Mouse (Mus musculus) cerebellum, adult 8-10 months (tissue): ENCODE data around the gene Ddx47.

Experiments used
- DNase-seq: peaks from one replicate; pipeline ENCODE4 v3.0.0; 2022

Ddx47 gene

DNA sequence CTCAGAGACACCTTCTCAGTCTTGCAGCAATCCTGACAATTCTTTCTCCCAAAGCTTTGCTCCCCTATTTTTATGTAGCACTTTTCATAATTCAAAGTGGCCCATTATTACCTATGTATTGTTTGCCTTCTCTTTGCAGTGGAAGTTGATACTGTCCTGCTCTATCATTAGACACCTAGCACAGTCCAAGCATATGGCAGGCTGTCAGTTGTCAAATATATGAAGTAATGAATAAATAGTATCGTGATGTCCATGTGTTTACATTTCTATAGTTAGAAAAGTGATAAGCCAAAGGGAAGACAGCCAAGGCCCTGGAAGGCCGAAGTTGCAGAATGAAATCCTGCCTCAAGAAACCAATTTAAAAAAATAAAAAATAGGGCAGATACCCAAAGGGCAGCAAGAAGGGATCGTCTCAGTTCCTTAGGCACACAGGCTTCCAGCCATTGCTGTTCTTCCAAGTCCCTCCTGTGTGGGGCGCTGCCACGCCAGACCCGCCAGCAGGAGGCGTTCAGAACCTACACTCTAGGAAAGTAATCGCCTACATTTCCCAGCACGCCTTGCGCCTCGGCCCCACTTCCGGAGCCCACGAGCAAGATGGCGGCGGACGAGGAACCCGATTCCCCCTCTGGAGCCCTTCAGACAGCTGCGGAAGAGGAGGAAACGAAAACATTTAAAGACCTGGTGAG is at the start of gene Ddx47:
Gene Ddx47, plus strand, starts transcription at position 565 of the 686 bp plus-strand sequence.
- DNase-seq, result peak; percentile 95

DNA sequence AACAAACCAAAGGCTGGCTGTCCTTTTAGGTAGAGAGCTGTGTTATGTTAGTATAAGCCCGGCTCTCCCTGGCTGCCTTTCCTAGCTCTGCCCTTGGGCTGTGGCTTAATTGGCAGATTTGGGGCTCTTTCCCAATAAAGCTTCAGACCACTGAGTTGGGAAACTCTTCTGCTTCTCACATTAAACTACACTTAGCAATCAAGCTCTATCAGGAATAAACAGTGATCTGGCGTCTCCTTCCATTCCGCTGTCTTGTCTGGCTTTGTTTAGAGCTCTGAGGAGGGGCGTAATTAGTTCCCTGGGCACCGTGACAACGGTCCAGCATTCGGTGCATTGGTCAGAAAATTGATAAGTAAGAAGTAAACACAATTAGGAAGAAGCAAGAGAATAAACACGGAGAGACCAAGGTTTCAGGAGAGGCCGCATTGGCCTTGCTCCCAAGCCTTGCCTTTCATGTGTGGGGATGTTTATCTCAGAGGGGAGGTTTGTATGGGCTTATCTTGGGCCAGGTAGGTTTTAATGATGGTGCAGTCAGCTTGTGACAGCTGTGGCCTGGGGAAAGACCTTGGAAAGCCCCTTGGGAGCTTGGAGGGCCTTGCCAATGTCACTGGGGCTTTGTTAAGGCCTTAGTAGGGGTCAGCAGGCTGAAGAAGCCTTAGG is 49.4 kb upstream of the Ddx47 start:
- no peak for DNase-seq

DNA sequence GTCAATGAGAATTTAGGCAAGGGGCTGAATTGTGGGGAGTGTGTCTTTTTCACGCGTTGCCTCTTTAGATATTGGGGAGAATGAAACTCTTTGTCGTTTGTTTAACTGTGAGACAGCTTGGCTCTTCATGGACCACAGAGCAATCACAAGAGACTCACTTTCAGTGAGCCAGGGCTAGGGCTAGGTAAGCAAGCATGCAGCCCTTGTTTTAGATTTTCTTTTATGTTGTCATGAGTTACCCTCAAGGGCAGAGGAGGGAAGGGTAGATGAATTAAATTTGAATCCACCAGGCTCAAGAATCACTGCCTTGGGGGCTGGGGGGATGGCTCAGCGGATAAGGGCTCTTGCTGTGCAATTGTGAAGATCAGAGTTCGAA is 48.9 kb upstream of the Ddx47 start:
- DNase-seq, result no peak

DNA sequence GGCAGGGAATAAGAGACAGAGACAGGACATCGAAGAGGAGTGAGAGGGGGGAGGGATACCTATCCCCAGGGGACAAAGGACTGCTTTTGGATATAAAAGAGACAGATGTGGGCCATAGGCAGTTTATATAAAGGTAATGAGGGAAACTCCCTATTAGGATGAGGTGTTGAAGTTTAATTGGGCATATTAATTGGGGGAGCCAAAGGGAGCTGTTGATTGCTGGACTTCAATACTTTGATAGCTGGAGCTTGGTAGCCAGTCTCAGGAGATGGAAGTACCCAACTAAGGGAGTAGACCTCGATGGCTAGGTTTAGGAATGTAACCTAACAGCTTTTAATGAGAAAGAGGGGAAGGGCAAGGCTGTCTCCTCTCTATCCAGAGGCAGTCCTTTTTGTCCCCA is 47.5 kb upstream of the Ddx47 start:
- DNase-seq, result no peak

DNA sequence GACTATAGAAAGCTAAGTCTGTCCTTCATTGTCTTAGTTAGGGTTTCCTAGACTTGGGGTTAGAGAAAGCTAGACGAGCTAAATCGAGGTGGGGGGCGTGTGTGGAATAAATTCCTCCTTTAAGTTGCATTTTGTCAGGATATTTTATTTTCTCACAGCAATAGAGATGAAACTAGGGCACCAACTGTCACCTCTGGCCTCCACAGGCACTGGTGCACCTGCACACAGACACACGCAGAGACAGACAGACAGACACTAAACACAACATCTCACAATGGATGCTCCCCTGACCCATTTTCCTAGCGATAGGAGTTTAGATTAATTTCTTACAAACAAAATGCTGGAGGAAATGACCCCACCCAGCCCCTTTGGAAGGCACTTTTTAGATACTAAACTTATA is 44.7 kb upstream of the Ddx47 start:
- no peak for DNase-seq

DNA sequence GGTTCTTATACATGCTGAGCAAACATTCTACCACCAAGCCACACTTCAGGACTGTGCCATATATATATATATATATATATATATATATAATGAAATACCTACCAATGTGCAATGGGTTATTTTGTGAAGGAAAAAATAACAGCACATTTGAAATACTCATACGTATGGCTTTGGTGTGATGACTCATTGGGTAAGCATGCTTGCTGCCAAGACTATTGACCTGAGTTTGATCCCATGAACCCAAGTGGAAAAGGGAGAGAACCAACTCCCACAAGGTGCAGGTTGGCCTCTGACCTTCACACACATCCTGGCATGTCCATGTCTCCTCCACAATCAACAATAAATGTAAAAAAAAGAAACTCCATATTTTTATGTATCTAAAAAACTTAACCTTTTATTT is 43.1 kb upstream of the Ddx47 start:
- no peak for DNase-seq

DNA sequence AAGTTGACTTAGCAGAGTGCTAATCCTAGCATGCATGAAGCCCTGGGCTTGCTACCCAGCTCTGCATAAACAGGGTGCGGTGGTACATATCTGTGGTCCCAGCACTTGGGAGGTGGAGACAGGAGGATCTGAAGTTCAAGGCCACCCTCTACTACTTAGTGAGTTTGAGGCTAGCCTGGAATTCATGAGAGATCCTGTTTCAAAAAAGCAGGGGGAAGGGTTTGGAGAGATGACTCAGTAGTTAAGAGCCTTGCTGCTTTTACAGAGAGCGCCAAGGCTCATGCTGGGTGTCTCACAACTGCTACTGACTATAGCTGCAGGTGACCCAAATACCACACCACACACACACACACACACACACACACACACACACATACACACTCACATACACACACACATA is 41.9 kb upstream of the Ddx47 start:
- no peak for DNase-seq

DNA sequence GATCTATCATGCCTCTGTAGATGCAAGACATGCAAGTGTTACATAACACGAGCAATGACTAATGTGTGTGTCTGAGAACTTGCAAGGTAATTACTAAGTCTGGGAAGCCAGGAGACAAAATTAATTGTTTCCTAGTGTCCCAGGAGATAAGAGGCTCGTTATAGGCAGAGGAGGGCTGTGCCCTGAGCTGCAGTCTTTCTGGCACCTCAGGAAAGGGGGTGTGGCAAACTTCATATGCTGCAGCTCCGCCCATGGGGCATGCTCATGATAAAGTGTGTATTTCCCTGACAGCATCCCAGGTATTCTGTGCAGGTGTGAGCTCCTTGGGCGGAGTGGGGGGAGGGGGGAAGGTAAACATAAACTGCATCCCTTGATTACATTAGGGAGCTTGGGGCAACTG is 39.3 kb upstream of the Ddx47 start:
- DNase-seq, result no peak

DNA sequence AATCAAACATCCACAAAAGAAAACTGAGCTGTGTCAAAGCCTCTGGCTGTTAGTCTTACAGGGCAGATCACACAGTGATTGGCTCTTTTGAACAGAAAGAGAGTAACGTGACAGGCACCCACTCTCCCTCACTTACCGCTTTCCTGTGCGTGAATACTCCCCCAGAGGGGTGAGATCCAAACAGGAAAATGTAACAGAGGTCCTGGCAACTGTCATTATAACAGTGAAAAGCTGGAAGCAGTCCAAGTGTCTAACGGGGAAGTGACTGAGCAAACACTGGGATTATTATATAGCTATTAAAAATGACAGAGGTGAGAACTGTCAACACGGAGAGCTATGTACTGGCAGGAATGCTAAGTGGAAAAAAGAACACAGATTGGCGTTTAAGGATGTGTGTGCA is 34.8 kb upstream of the Ddx47 start:
- no peak for DNase-seq

DNA sequence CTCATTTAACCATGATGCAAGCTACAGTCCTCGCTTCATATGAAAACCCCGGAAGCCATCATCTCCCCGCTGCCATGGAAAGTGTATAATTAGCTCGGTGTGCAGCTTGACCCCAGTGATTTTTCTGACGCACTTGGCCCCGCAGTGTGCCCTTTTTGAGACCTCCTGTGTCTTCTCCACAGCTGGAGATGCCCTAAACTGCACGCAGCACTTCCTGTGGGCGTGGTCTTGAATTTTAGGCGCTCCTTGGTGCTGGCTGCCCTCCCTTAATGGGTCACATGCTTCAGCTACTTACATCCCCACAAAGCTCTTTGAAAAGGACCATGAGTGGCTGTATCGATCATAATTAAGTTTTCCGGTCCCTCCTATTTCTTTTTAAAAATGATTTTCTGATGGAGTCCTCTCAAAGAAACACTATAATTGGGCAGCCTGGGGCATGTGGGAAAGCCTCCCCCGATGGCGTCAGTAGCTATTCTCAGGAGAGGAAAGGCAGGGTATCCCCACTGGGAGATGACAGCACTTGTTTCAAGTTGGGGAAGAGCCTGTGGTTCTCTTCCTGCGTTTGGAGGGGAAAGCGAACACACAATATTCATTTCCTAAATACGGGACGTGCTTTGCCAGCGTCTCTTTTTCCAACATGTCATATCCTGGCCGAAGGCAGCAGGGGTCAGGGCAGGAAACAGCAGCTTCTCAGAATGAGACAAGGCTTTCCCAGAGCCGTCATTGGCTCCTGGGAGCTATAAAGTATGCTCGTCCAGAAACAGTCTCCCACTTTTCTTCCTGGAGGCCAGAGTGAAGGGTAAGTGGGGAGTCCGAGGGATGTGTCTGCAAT is 30.0 kb upstream of the Ddx47 start, which contains the start of gene Apold1:
Gene Apold1, plus strand, starts transcription at position 488 of the 832 bp plus-strand sequence.
- no peak for DNase-seq

DNA sequence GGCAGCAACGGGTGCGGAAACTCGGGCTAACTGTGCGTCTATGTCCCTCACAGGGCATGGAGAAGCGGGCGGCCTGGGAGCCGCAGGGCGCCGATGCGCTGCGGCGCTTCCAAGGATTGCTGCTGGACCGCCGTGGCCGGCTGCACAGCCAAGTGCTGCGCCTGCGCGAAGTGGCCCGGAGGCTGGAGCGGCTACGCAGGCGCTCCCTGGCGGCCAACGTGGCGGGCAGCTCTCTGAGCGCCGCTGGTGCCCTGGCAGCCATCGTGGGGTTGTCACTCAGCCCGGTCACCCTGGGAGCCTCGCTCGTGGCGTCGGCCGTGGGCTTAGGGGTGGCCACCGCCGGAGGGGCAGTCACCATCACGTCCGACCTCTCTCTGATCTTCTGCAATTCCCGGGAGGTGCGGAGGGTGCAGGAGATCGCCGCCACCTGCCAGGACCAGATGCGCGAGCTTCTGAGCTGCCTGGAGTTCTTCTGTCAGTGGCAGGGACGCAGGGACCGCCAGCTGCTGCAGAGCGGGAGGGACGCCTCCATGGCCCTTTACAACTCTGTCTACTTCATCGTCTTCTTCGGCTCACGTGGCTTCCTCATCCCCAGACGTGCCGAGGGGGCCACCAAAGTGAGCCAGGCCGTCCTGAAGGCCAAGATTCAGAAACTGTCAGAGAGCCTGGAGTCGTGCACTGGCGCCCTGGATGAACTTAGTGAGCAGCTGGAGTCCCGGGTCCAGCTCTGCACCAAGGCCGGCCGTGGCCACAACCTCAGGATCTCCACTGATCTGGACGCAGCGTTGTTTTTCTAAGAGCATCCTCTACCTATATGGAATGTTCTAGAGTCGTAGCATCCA is 27.7 kb upstream of the Ddx47 start:
- peak; percentile 90 for DNase-seq

DNA sequence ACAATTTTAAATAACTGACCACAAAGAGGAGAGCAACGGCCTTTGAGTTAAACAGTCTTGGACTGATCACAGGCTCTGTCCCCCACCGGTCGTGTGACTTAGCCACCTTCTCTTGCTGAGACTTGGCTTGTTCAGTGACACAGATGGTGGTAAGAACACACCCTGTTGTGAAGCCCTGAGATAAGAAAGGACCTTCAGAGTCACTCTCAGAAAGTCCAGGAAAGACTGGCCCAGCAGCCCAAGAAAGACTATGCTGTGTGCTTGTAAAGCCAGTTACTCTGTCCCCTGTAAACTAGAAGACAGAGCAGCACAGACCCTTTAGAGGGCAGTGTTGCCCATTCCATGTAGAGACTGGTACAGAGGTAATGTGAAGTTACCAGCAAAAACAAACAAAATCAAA is 26.7 kb upstream of the Ddx47 start:
- no peak for DNase-seq

DNA sequence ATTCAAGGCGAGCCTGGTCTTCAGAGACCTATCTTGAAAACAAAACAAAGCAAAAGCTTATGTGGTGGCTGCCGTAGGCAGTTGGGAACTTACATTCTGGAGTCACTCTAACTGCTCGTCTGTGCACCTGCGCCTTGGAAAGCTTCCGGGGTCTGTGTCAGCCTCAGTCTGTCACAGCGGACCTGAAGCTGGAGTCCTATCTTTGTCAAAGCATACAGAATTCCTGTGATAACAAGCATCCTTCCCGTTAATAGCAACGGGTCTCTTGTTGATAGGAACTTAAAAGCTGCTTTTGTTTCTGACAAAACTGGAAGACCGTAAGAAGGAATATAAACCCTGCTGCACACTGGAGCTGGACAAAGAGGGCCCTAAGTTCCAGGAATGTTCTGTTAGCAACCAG is 23.0 kb upstream of the Ddx47 start:
- no peak for DNase-seq

DNA sequence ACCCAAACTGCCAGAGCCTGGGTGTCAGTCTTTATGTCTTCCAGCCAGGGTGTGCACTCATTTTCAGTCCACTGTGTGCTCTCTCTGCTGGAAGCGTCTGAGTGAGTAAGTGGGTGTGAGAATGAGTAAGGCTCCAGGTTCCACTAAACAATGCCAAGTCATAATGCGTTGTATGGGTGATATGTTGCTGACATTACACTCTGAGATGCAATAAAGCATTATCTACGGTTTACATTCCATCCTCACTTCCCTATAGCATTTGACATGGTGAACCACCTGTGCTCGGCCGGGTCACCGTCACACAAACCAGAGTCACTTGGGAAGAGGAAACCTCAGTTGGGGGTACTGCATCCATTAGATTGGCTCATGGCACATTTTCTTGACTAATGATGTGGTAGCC is 20.7 kb upstream of the Ddx47 start:
- no peak for DNase-seq

DNA sequence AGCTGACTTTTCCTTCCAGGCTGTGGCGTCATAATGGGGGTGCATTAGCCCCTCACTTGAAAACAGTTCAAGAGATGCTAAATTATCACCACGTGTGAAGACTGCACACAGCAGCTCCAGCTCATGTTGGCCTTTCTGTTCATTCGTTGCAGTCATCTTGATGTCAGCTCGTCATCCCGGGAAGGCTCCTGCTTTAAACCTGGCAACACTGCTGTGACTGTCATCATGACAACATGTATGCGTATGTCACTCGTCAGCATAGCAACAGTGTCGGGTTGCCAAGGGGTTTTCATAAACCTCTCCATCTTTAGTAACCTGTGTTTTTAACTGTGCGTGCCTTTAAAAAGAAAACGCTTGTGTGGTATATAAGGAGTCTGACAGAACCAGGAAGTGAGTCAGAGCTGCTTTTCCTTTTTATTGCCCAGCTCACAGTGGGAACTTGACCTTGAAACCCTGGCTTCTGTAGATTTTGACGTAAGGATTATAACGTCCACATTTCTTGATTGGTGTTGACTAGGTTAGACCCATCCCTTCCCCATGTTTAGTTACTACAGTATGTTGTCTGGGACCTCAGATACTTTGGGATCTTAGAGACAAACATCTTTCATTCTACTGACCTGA is 17.3 kb upstream of the Ddx47 start:
- no peak for DNase-seq

DNA sequence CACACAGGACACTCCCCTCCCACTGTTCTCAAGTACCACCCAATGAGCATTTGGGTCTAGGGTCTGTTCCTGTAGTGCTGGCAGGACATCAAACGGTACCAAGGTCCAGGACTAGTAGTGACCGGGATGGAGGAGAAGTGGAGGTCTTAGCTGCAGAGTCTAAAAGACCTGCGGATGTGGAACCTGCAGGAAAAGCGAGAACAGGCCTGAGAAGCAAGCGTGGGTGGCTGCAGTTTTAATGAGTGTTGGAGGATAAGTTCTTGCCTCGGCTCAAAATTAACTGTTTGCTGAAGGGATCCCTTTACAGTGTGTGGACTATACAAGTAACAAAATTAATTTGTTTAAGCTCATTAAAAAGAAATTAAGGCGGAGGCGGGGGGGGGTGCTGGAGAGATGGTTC is 16.4 kb upstream of the Ddx47 start:
- no peak for DNase-seq

DNA sequence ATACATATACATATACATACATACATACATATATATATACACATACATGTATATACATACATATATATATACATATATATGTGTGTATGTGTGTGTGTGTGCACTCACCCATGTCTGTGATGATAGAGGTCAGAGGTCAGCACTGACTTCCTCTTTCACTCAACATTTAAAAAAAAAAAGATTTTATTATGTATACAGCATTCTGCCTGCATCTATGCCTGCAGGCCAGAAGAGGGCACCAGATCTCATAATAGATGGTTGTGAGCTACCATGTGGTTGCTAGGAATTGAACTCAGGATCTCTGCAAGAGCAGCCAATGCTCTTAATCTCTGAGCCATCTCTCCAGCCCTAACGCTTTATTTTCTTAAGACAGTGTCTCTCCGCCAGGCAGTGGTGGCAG is 14.5 kb upstream of the Ddx47 start:
- no peak for DNase-seq

DNA sequence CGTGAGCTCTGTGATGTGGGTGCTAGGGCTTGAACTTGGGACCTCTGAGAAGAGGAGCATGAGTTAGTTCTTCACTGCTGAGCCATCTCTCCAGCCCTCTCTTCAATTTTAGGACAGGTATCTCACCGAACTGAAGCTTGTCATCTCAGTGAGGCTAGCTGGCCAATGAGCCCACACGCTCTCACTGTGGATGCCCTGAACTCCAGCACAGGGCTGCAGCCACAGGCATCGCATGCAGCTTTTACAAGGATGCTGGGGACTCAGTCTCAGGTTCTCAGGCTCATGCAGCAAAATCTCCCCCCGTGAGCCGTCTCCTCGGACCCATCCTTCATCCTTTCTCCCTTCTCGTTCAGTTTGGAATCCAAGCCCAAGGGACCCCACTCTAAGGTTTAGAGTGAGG is 13.3 kb upstream of the Ddx47 start:
- no peak for DNase-seq

DNA sequence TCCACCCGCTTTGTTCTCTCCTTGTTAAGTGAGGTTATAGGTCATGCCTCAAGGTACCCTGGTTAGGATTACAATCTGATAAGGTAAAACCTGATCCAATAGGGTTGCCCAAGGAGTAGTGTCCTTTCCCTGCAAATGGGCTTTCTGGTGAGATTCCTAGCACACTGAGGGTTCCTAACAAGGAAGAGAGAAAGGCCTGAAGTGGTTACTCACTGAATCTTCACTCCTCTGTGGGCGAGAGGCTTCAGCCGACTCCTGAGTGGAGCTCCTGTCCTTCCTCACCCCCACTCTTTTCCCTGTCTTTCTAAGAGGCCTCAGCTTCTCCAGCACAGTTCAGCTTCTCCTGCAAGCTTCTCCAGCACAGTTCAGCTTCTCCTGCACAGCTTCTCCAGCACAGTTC is 12.6 kb upstream of the Ddx47 start:
- DNase-seq, result no peak

DNA sequence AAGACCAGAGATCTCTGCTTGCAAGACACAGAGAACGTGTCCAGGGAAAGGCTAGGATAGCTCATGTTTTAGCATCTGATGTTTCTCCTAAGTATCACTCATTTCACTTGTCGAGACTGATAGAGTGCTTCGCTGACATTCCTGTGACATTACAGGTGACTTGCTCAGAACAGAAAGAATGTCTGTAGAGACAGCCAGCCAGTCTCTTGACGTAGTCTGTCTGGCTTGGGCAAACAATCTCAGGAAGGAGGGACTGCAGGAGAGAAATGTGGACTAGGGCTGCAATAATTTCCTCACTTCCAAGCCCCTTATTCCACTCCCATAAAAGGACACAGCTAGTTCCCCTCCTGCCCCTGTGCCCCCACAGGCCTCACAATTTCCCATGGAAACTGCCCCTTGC is 11.1 kb upstream of the Ddx47 start:
- DNase-seq, result no peak

DNA sequence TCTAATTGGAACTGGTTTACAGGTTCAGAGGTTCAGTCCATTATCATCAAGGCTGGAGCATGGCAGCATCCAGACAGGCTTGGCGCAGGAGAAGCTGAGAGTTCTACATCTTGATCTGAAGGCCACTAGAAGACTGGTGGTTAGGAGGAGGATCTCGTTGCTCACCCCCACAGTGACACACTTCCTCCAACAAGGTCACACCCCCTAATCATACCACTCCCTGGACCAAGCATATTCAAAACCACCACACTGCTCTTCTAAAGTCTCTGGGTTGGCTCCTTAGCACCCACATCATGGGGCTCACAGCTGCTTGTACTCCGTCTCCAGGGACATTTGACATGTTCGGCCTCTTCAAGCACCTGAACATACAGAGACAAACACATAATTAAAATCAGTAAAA is 9.4 kb upstream of the Ddx47 start:
- no peak for DNase-seq

DNA sequence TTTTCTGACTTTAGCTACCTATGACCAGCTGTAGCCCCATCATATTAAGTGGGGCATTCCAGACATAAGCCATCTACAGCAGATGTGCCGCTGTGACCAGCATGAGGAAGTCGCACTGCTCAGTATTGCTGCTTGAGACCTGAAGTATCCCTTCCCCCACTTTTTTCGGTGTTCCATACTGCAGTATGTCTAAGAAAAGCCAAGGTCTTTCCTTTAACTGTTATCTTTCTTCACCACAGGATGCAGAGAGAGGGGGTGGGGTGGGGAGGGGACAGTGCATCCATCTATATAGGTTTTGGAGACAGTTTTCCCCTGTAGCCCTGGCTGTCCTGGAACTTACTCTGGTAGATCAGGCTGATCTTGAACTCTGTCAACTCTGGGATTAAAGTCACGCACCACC is 5.0 kb upstream of the Ddx47 start:
- DNase-seq, result no peak

DNA sequence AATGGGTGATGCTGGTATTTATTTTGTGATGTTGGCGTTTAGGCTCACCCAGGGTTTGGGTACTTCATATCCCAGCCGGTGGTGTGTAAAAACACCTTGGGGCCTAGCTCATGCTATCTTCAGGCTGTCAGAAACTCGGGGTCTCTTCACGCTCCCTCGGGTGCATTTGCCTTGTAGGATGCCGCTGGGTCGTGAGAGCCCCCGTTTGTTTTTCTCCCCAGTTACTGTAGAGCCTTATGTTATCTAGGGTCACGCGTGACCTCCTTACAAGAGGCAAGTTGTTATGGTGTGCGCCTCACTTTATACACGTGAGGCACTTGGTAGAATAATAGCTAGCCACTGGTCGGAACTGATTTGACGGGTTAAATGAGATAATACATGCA is 313 bp downstream of the Ddx47 start:
- DNase-seq, result no peak
